Mouse (Mus musculus): ENCODE data around the gene Lgi1. TPM values are rescaled to one million over a fixed set of nuclear protein-coding genes. Genes with fewer than 3 reads are reported as not detected.

Lgi1 gene
- polyA plus RNA-seq, 1 experiment from 2014 or later, result 1.2 TPM

- Histone ChIP-seq H3K4me3 (replicated peaks) (no peak overlapping the region), H3K9ac (replicated peaks) (no peak overlapping the region), H3K4me2 (no peak overlapping the region), H3K9me3 (no peaks in the 10 kb centered on the region), H3K27ac (no peak overlapping the region), H3K27me3 (no peaks in the 10 kb centered on the region), H3K36me3 (no peaks in the 10 kb centered on the region), H3K4me1 (replicated peaks) (peaks cover 5% of the 10 kb centered on the region)
- 83% methylated on average over 2 of the region's 2 CpGs for WGBS
- no peak for ATAC-seq (ENCODE audit: insufficient number of reproducible peaks, insufficient read depth, low FRiP score, low TSS enrichment, low read depth)
Measured at GRCm38 (mm10) chr19:38351202-38351601, 86.9 kb downstream of the Lgi1 start.

GRCm38 (mm10) chr19:38351728-38352127 is 87.4 kb downstream of the Lgi1 start:
- 83% methylated on average over 3 of the region's 3 CpGs for WGBS
- no peak overlapping the region for H3K4me2 ChIP-seq
- H3K27ac ChIP-seq, result no peak overlapping the region
- H3K9ac ChIP-seq (replicated peaks), result no peak overlapping the region
- H3K4me1 ChIP-seq (replicated peaks), result peaks cover 9% of the 10 kb centered on the region
- H3K9me3 ChIP-seq, result no peaks in the 10 kb centered on the region
- H3K36me3 ChIP-seq, result no peaks in the 10 kb centered on the region
- ATAC-seq (ENCODE audit: insufficient number of reproducible peaks, insufficient read depth, low FRiP score, low TSS enrichment, low read depth), result no peak
- no peak overlapping the region for H3K4me3 ChIP-seq (replicated peaks)
- no peaks in the 10 kb centered on the region for H3K27me3 ChIP-seq

- 47% methylated on average over 6 of the region's 6 CpGs for WGBS
- ATAC-seq (ENCODE audit: insufficient number of reproducible peaks, insufficient read depth, low FRiP score, low TSS enrichment, low read depth), result no peak
- no peak overlapping the region for H3K4me2 ChIP-seq
Measured at GRCm38 (mm10) chr19:38352495-38353130, 88.3 kb downstream of the Lgi1 start.

GRCm38 (mm10) chr19:38354279-38354678 is 89.9 kb downstream of the Lgi1 start:
- H3K36me3 ChIP-seq, result no peaks in the 10 kb centered on the region
- H3K4me3 ChIP-seq (replicated peaks), result no peak overlapping the region
- no peak for ATAC-seq (ENCODE audit: insufficient number of reproducible peaks, insufficient read depth, low FRiP score, low TSS enrichment, low read depth)
- peaks cover 17% of the 10 kb centered on the region for H3K4me1 ChIP-seq (replicated peaks)
- no peak overlapping the region for H3K9ac ChIP-seq (replicated peaks)
- H3K27ac ChIP-seq, result no peak overlapping the region
- 87% methylated on average over 1 of the region's 1 CpGs for whole genome bisulfite sequencing
- no peak overlapping the region for H3K4me2 ChIP-seq
- H3K9me3 ChIP-seq, result no peaks in the 10 kb centered on the region
- H3K27me3 ChIP-seq, result no peaks in the 10 kb centered on the region

More at GRCm38 (mm10) chr19:38352495-38353130, 88.3 kb downstream of the Lgi1 start:
- Histone ChIP-seq H3K27ac (no peak overlapping the region), H3K27me3 (no peaks in the 10 kb centered on the region), H3K4me3 (replicated peaks) (no peak overlapping the region), H3K9ac (replicated peaks) (no peak overlapping the region), H3K9me3 (no peaks in the 10 kb centered on the region), H3K4me1 (replicated peaks) (peaks cover 10% of the 10 kb centered on the region), H3K36me3 (no peaks in the 10 kb centered on the region)

- no peak overlapping the region for H3K27ac ChIP-seq
- H3K36me3 ChIP-seq, result no peaks in the 10 kb centered on the region
- H3K9ac ChIP-seq (replicated peaks), result no peak overlapping the region
- no peak for ATAC-seq (ENCODE audit: insufficient number of reproducible peaks, insufficient read depth, low FRiP score, low TSS enrichment, low read depth)
- no peaks in the 10 kb centered on the region for H3K27me3 ChIP-seq
- H3K4me3 ChIP-seq (replicated peaks), result no peak overlapping the region
- no peak overlapping the region for H3K4me2 ChIP-seq
- no peaks in the 10 kb centered on the region for H3K9me3 ChIP-seq
- peaks cover 17% of the 10 kb centered on the region for H3K4me1 ChIP-seq (replicated peaks)
- WGBS, result 65% methylated on average over 10 of the region's 10 CpGs
Measured at GRCm38 (mm10) chr19:38354819-38355360, 90.6 kb downstream of the Lgi1 start.

GRCm38 (mm10) chr19:38356211-38356828 is 92.0 kb downstream of the Lgi1 start:
- Histone ChIP-seq H3K27me3 (no peaks in the 10 kb centered on the region), H3K4me2 (no peak overlapping the region), H3K9me3 (no peaks in the 10 kb centered on the region), H3K36me3 (no peaks in the 10 kb centered on the region), H3K27ac (0 out of 2 replicates have a peak overlapping the region, but pooled peaks have one; percentile 45), H3K4me3 (replicated peaks) (no peak overlapping the region), H3K9ac (replicated peaks) (no peak overlapping the region), H3K4me1 (replicated peaks) (peaks cover 17% of the 10 kb centered on the region)
- WGBS, result 53% methylated on average over 8 of the region's 8 CpGs
- no peak for ATAC-seq (ENCODE audit: insufficient number of reproducible peaks, insufficient read depth, low FRiP score, low TSS enrichment, low read depth)

- ATAC-seq (ENCODE audit: insufficient number of reproducible peaks, insufficient read depth, low FRiP score, low TSS enrichment, low read depth), result 0 out of 2 replicates have a peak, but pooled peaks have one; percentile 73
- H3K27ac ChIP-seq, result 0 out of 2 replicates have a peak overlapping the region, but pooled peaks have one; percentile 35
Measured at GRCm38 (mm10) chr19:38357956-38358623, 93.8 kb downstream of the Lgi1 start.

GRCm38 (mm10) chr19:38359287-38359686 is 95.0 kb downstream of the Lgi1 start:
- Histone ChIP-seq H3K9ac (replicated peaks) (no peak overlapping the region), H3K27me3 (no peaks in the 10 kb centered on the region), H3K27ac (no peak overlapping the region), H3K4me1 (replicated peaks) (peaks cover 21% of the 10 kb centered on the region), H3K36me3 (no peaks in the 10 kb centered on the region), H3K4me3 (replicated peaks) (no peak overlapping the region), H3K9me3 (no peaks in the 10 kb centered on the region), H3K4me2 (no peak overlapping the region)
- 71% methylated on average over 1 of the region's 1 CpGs for WGBS
- no peak for ATAC-seq (ENCODE audit: insufficient number of reproducible peaks, insufficient read depth, low FRiP score, low TSS enrichment, low read depth)

More at GRCm38 (mm10) chr19:38357956-38358623, 93.8 kb downstream of the Lgi1 start:
- Histone ChIP-seq H3K4me1 (replicated peaks) (peaks cover 17% of the 10 kb centered on the region), H3K9ac (replicated peaks) (no peak overlapping the region; the same call in 1 of the 2 replicates), H3K27me3 (no peaks in the 10 kb centered on the region), H3K9me3 (no peaks in the 10 kb centered on the region), H3K4me3 (replicated peaks) (no peak overlapping the region), H3K4me2 (no peak overlapping the region), H3K36me3 (no peaks in the 10 kb centered on the region)
- WGBS, result 38% methylated on average over 9 of the region's 9 CpGs

Other genes starting within 250 kb of the Lgi1 start
- 6.2 and 8.0 TPM in 2 replicates for gene Myof, start 221.0 kb upstream of the Lgi1 start, polyA plus RNA-seq (2016; fragmentation: Nextera tagmentation; extraction: Ambion mirVana)
- gene Cep55, start 209.5 kb upstream of the Lgi1 start, polyA plus RNA-seq (2016; fragmentation: Nextera tagmentation; extraction: Ambion mirVana), result 27.5 and 28.7 TPM in 2 replicates
- 0.15 TPM in 2 replicates for gene Ffar4, start 167.5 kb upstream of the Lgi1 start, polyA plus RNA-seq (2016; fragmentation: Nextera tagmentation; extraction: Ambion mirVana)
- 4.4 and 6.8 TPM in 2 replicates for gene Rbp4, start 139.3 kb upstream of the Lgi1 start, polyA plus RNA-seq (2016; fragmentation: Nextera tagmentation; extraction: Ambion mirVana)
- gene Pde6c, start 131.8 kb upstream of the Lgi1 start, polyA plus RNA-seq (2016; fragmentation: Nextera tagmentation; extraction: Ambion mirVana), result not detected in 2 replicates
- 46.3 and 48.3 TPM in 2 replicates for gene Fra10ac1, start 40.4 kb upstream of the Lgi1 start, polyA plus RNA-seq (2016; fragmentation: Nextera tagmentation; extraction: Ambion mirVana)
- 2.4 and 2.6 TPM in 2 replicates for gene Slc35g1, start 131.4 kb downstream of the Lgi1 start, polyA plus RNA-seq (2016; fragmentation: Nextera tagmentation; extraction: Ambion mirVana)
- 6.7 and 7.1 TPM in 2 replicates for gene Plce1, start 216.6 kb downstream of the Lgi1 start, polyA plus RNA-seq (2016; fragmentation: Nextera tagmentation; extraction: Ambion mirVana)